Mouse (Mus musculus): Measurements from ENCODE around the gene Srsf5. TPM values are rescaled to one million over a fixed set of nuclear protein-coding genes. Genes with fewer than 3 reads are reported as not detected.

The Srsf5 gene
- polyA plus RNA-seq, 1 experiment from 2014 or later = 478 TPM

DNA sequence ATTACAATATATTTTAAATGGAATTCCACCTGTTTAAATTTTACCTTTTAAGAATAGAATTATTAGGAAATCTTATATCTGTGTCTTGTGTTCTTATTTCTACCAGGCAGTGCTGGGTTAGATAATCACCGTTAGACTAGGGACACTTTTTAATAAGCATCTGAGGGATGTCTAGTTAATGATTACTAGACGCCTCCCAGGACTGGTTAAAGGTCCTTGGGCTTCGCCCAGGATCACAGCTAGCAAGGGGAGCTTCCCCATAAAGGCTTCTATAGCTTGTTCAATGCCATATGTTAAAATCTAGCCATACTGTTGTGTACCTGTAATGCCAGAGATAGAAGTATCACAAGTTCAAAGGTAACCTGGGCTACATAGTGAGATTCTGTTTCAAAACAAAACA is 16.4 kb upstream of the Srsf5 start:
- no peak for ATAC-seq
- H3K4me1 ChIP-seq (replicated peaks; ENCODE audit: control insufficient read depth, insufficient read depth, low read length) = no peaks in the 10 kb centered on the region
- H3K4me3 ChIP-seq (replicated peaks; ENCODE audit: low read length) = no peak overlapping the region
- 94% methylated on average over 3 of the region's 3 CpGs for WGBS
- H3K36me3 ChIP-seq (ENCODE audit: control insufficient read depth, insufficient read depth) = no peaks in the 10 kb centered on the region
- no peak overlapping the region for H3K4me2 ChIP-seq (ENCODE audit: low read length)
- no peaks in the 10 kb centered on the region for H3K27me3 ChIP-seq (replicated peaks; ENCODE audit: control insufficient read depth, insufficient read depth, low read length)
- no peak overlapping the region for H3K27ac ChIP-seq (ENCODE audit: low read length)
- no peak overlapping the region for H3K9ac ChIP-seq (replicated peaks; ENCODE audit: low read depth, low read length)
- H3K9me3 ChIP-seq (ENCODE audit: control insufficient read depth, low read length) = no peaks in the 10 kb centered on the region

GRCm38 (mm10) chr12:80930141-80930540 is 15.2 kb upstream of the Srsf5 start:
- 91% methylated on average over 7 of the region's 7 CpGs for WGBS
- no peaks in the 10 kb centered on the region for H3K27me3 ChIP-seq (replicated peaks; ENCODE audit: control insufficient read depth, insufficient read depth, low read length)

GRCm38 (mm10) chr12:80931402-80932140 is 13.7 kb upstream of the Srsf5 start:
- H3K4me3 ChIP-seq (replicated peaks; ENCODE audit: low read length) = no peak overlapping the region
- no peak overlapping the region for H3K27ac ChIP-seq (ENCODE audit: low read length)
- no peaks in the 10 kb centered on the region for H3K4me1 ChIP-seq (replicated peaks; ENCODE audit: control insufficient read depth, insufficient read depth, low read length)
- H3K27me3 ChIP-seq (replicated peaks; ENCODE audit: control insufficient read depth, insufficient read depth, low read length) = no peaks in the 10 kb centered on the region
- no peak overlapping the region for H3K4me2 ChIP-seq (ENCODE audit: low read length)
- 95% methylated on average over 3 of the region's 3 CpGs for WGBS
- H3K9me3 ChIP-seq (ENCODE audit: control insufficient read depth, low read length) = no peaks in the 10 kb centered on the region
- no peak overlapping the region for H3K9ac ChIP-seq (replicated peaks; ENCODE audit: low read depth, low read length)
- no peak for ATAC-seq
- H3K36me3 ChIP-seq (ENCODE audit: control insufficient read depth, insufficient read depth) = no peaks in the 10 kb centered on the region

More at GRCm38 (mm10) chr12:80930141-80930540, 15.2 kb upstream of the Srsf5 start:
- Histone ChIP-seq H3K9me3 (ENCODE audit: control insufficient read depth, low read length) (no peaks in the 10 kb centered on the region), H3K4me2 (ENCODE audit: low read length) (no peak overlapping the region), H3K9ac (replicated peaks; ENCODE audit: low read depth, low read length) (no peak overlapping the region), H3K4me3 (replicated peaks; ENCODE audit: low read length) (no peak overlapping the region), H3K27ac (ENCODE audit: low read length) (no peak overlapping the region), H3K4me1 (replicated peaks; ENCODE audit: control insufficient read depth, insufficient read depth, low read length) (no peaks in the 10 kb centered on the region), H3K36me3 (ENCODE audit: control insufficient read depth, insufficient read depth) (no peaks in the 10 kb centered on the region)
- no peak for ATAC-seq

GRCm38 (mm10) chr12:80932865-80933264 is 12.4 kb upstream of the Srsf5 start:
- Histone ChIP-seq H3K9ac (replicated peaks; ENCODE audit: low read depth, low read length) (no peak overlapping the region), H3K27me3 (replicated peaks; ENCODE audit: control insufficient read depth, insufficient read depth, low read length) (no peaks in the 10 kb centered on the region), H3K9me3 (ENCODE audit: control insufficient read depth, low read length) (no peaks in the 10 kb centered on the region), H3K4me2 (ENCODE audit: low read length) (no peak overlapping the region), H3K36me3 (ENCODE audit: control insufficient read depth, insufficient read depth) (no peaks in the 10 kb centered on the region), H3K27ac (ENCODE audit: low read length) (no peak overlapping the region), H3K4me3 (replicated peaks; ENCODE audit: low read length) (no peak overlapping the region), H3K4me1 (replicated peaks; ENCODE audit: control insufficient read depth, insufficient read depth, low read length) (no peaks in the 10 kb centered on the region)
- 94% methylated on average over 1 of the region's 1 CpGs for WGBS
- ATAC-seq = no peak

DNA sequence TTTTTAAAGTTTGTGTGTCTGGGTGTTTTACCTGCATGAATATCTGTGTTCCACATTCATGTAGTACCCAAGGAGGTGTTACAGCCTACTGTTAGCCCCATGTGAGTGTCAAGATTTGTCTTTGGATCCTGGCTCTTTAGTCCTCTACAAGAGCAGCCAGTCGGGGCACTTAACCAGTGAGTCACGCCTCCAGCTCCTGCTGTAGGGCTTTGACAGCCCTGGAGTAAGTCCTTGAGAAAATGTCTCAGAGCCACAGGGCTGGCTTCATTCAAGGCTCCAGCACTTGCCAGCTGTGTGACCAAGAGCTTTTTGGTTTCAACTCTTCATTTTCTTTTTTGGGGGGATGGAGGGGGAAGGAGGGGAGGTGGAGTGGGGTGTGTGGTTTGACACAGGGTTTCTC is 8.6 kb upstream of the Srsf5 start:
- Histone ChIP-seq H3K36me3 (ENCODE audit: control insufficient read depth, insufficient read depth) (no peaks in the 10 kb centered on the region), H3K4me1 (replicated peaks; ENCODE audit: control insufficient read depth, insufficient read depth, low read length) (no peaks in the 10 kb centered on the region), H3K27ac (ENCODE audit: low read length) (no peak overlapping the region), H3K27me3 (replicated peaks; ENCODE audit: control insufficient read depth, insufficient read depth, low read length) (no peaks in the 10 kb centered on the region), H3K9ac (replicated peaks; ENCODE audit: low read depth, low read length) (no peak overlapping the region), H3K4me2 (ENCODE audit: low read length) (no peak overlapping the region), H3K9me3 (ENCODE audit: control insufficient read depth, low read length) (no peaks in the 10 kb centered on the region), H3K4me3 (replicated peaks; ENCODE audit: low read length) (no peak overlapping the region)
- ATAC-seq = no peak
- WGBS = 78% methylated on average over 2 of the region's 2 CpGs

- Histone ChIP-seq H3K4me2 (ENCODE audit: low read length) (no peak overlapping the region), H3K9ac (replicated peaks; ENCODE audit: low read depth, low read length) (no peak overlapping the region), H3K4me1 (replicated peaks; ENCODE audit: control insufficient read depth, insufficient read depth, low read length) (no peaks in the 10 kb centered on the region), H3K27ac (ENCODE audit: low read length) (no peak overlapping the region), H3K36me3 (ENCODE audit: control insufficient read depth, insufficient read depth) (no peaks in the 10 kb centered on the region), H3K27me3 (replicated peaks; ENCODE audit: control insufficient read depth, insufficient read depth, low read length) (no peaks in the 10 kb centered on the region), H3K9me3 (ENCODE audit: control insufficient read depth, low read length) (no peaks in the 10 kb centered on the region), H3K4me3 (replicated peaks; ENCODE audit: low read length) (no peak overlapping the region)
- 63% methylated on average over 9 of the region's 9 CpGs for WGBS
- no peak for ATAC-seq
Observed at GRCm38 (mm10) chr12:80937331-80938029, 7.8 kb upstream of the Srsf5 start.

GRCm38 (mm10) chr12:80938642-80939041 is 6.7 kb upstream of the Srsf5 start:
- Histone ChIP-seq H3K4me1 (replicated peaks; ENCODE audit: control insufficient read depth, insufficient read depth, low read length) (no peaks in the 10 kb centered on the region), H3K4me2 (ENCODE audit: low read length) (no peak overlapping the region), H3K4me3 (replicated peaks; ENCODE audit: low read length) (no peak overlapping the region), H3K9ac (replicated peaks; ENCODE audit: low read depth, low read length) (no peak overlapping the region), H3K27me3 (replicated peaks; ENCODE audit: control insufficient read depth, insufficient read depth, low read length) (no peaks in the 10 kb centered on the region), H3K27ac (ENCODE audit: low read length) (no peak overlapping the region), H3K9me3 (ENCODE audit: control insufficient read depth, low read length) (no peaks in the 10 kb centered on the region), H3K36me3 (ENCODE audit: control insufficient read depth, insufficient read depth) (no peaks in the 10 kb centered on the region)
- 69% methylated on average over 5 of the region's 5 CpGs for WGBS
- no peak for ATAC-seq

DNA sequence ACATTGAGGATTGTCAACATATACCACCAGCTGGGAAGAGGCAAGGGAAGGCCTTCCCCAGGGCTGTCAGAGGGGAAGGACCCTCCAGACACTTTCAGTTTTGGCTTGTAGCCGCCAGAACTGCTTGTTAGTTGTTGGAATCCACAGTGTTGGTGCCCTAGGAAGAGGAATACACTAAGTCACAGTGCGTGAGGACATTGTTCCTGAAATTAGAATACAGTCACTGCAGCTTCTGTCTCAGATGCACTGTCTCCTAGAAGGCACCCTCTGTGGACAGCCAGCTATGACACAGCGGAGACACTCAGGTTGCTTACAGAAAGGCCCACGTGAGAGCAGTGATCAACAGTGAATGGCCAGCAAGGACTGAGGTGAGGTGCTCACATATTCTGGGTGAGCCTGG is 6.1 kb upstream of the Srsf5 start:
- H3K27me3 ChIP-seq (replicated peaks; ENCODE audit: control insufficient read depth, insufficient read depth, low read length) = no peaks in the 10 kb centered on the region
- H3K4me1 ChIP-seq (replicated peaks; ENCODE audit: control insufficient read depth, insufficient read depth, low read length) = no peaks in the 10 kb centered on the region
- no peak overlapping the region for H3K4me3 ChIP-seq (replicated peaks; ENCODE audit: low read length)
- ATAC-seq = no peak
- H3K4me2 ChIP-seq (ENCODE audit: low read length) = no peak overlapping the region
- no peaks in the 10 kb centered on the region for H3K9me3 ChIP-seq (ENCODE audit: control insufficient read depth, low read length)
- no peaks in the 10 kb centered on the region for H3K36me3 ChIP-seq (ENCODE audit: control insufficient read depth, insufficient read depth)
- 80% methylated on average over 4 of the region's 4 CpGs for WGBS
- H3K27ac ChIP-seq (ENCODE audit: low read length) = no peak overlapping the region
- no peak overlapping the region for H3K9ac ChIP-seq (replicated peaks; ENCODE audit: low read depth, low read length)

GRCm38 (mm10) chr12:80941886-80942285 is 3.4 kb upstream of the Srsf5 start:
- Histone ChIP-seq H3K4me2 (ENCODE audit: low read length) (no peak overlapping the region), H3K4me1 (replicated peaks; ENCODE audit: control insufficient read depth, insufficient read depth, low read length) (peaks cover 8% of the 10 kb centered on the region), H3K36me3 (ENCODE audit: control insufficient read depth, insufficient read depth) (no peaks in the 10 kb centered on the region; the same call in 1 of the 2 replicates), H3K9ac (replicated peaks; ENCODE audit: low read depth, low read length) (no peak overlapping the region), H3K27ac (ENCODE audit: low read length) (no peak overlapping the region), H3K9me3 (ENCODE audit: control insufficient read depth, low read length) (no peaks in the 10 kb centered on the region), H3K4me3 (replicated peaks; ENCODE audit: low read length) (no peak overlapping the region), H3K27me3 (replicated peaks; ENCODE audit: control insufficient read depth, insufficient read depth, low read length) (no peaks in the 10 kb centered on the region)
- 94% methylated on average over 3 of the region's 3 CpGs for WGBS
- no peak for ATAC-seq

Data from forebrain, embryonic 16.5 days (tissue).